Comparison of ENCODE assay signal across 13 mouse cellular contexts in genomic region chr8:123813892-123814266, GRCm38 (mm10). TPM values are rescaled to one million over a fixed set of nuclear protein-coding genes. Genes with fewer than 3 reads are reported as not detected.
DNase-seq lines count a peak whose midpoint lies in the region; ATAC-seq lines count a peak whose summit lies in the region.
"Had no signal": no experiment of that assay in that cellular context is flagged by ENCODE, and none has a peak within 500 bp of the region (broad histone marks: within the 10 kb centered on the region; RNA-seq: fewer than 3 reads in every experiment).

No protein-coding gene starts in this region.

- intact Hi-C loops in heart, postnatal 25 days (cut with DNase I) = no loop called here

- peaks cover 14% of the 10 kb centered on the region; the same call in 1 of the 2 replicates for H3K36me3 ChIP-seq in heart, embryonic 10.5 days
- peaks cover 11% of the 10 kb centered on the region; the same call in 1 of the 2 replicates for H3K36me3 ChIP-seq in neural tube, embryonic 13.5 days
- peaks cover 6% of the 10 kb centered on the region; the same call in 1 of the 2 replicates for H3K36me3 ChIP-seq in neural tube, embryonic 15.5 days
- peaks cover 24% of the 10 kb centered on the region for H3K36me3 ChIP-seq in limb, embryonic 13.5 days
- H3K36me3 ChIP-seq in hindbrain, embryonic 12.5 days = peaks cover 10% of the 10 kb centered on the region; the same call in 1 of the 2 replicates

- 82% methylated on average over 4 of the region's 4 CpGs for WGBS in heart, embryonic 10.5 days
- 85% methylated on average over 4 of the region's 4 CpGs for WGBS in neural tube, embryonic 13.5 days
- WGBS in neural tube, embryonic 15.5 days = 87% methylated on average over 4 of the region's 4 CpGs
- WGBS in limb, embryonic 13.5 days = 81% methylated on average over 4 of the region's 4 CpGs
- 85% methylated on average over 4 of the region's 4 CpGs for WGBS in hindbrain, embryonic 12.5 days

- H3K9ac ChIP-seq in neural tube, embryonic 13.5 days = 0 out of 2 replicates have a peak overlapping the region, but pooled peaks have one; percentile 5
- H3K9ac ChIP-seq in neural tube, embryonic 15.5 days (replicated peaks) = no peak overlapping the region
- peak overlapping the region; percentile 48 for H3K9ac ChIP-seq in limb, embryonic 13.5 days
- no peak overlapping the region for H3K9ac ChIP-seq in hindbrain, embryonic 12.5 days
- H3K9ac ChIP-seq: embryonic facial prominence, embryonic 15.5 days; forebrain, embryonic 13.5 days had no signal

- 0 out of 2 replicates have a peak overlapping the region, but pooled peaks have one; percentile 42 for H3K27ac ChIP-seq in heart, embryonic 10.5 days
- H3K27ac ChIP-seq in neural tube, embryonic 13.5 days (replicated peaks) = peak overlapping the region; percentile 46; the same call in 1 of the 2 replicates
- H3K27ac ChIP-seq in neural tube, embryonic 15.5 days (replicated peaks) = no peak overlapping the region; the same call in 1 of the 2 replicates
- H3K27ac ChIP-seq in limb, embryonic 13.5 days = no peak overlapping the region
- H3K27ac ChIP-seq in hindbrain, embryonic 12.5 days = no peak overlapping the region
- H3K27ac ChIP-seq: embryonic facial prominence, embryonic 15.5 days; forebrain, embryonic 13.5 days; midbrain, embryonic 10.5 days had no signal

- H3K27me3 ChIP-seq in heart, embryonic 10.5 days (ENCODE audit: insufficient read depth, poor library complexity, severe bottlenecking) = no peaks in the 10 kb centered on the region
- no peaks in the 10 kb centered on the region for H3K27me3 ChIP-seq in neural tube, embryonic 13.5 days
- H3K27me3 ChIP-seq in neural tube, embryonic 15.5 days (replicated peaks) = no peaks in the 10 kb centered on the region
- no peaks in the 10 kb centered on the region for H3K27me3 ChIP-seq in limb, embryonic 13.5 days
- no peaks in the 10 kb centered on the region for H3K27me3 ChIP-seq in hindbrain, embryonic 12.5 days
- H3K27me3 ChIP-seq: embryonic facial prominence, embryonic 15.5 days; forebrain, embryonic 13.5 days had no signal

- H3K4me3 ChIP-seq in heart, embryonic 10.5 days = no peak overlapping the region
- no peak overlapping the region for H3K4me3 ChIP-seq in neural tube, embryonic 13.5 days
- H3K4me3 ChIP-seq in neural tube, embryonic 15.5 days (replicated peaks) = no peak overlapping the region
- H3K4me3 ChIP-seq in limb, embryonic 13.5 days = no peak overlapping the region
- H3K4me3 ChIP-seq in hindbrain, embryonic 12.5 days = no peak overlapping the region
- H3K4me3 ChIP-seq: embryonic facial prominence, embryonic 15.5 days; forebrain, embryonic 13.5 days; midbrain, embryonic 10.5 days had no signal

- peaks cover 36% of the 10 kb centered on the region for H3K4me1 ChIP-seq in heart, embryonic 10.5 days
- H3K4me1 ChIP-seq in neural tube, embryonic 13.5 days (replicated peaks) = peaks cover 21% of the 10 kb centered on the region
- H3K4me1 ChIP-seq in neural tube, embryonic 15.5 days = peaks cover 11% of the 10 kb centered on the region; the same call in 1 of the 2 replicates
- H3K4me1 ChIP-seq in limb, embryonic 13.5 days = peaks cover 13% of the 10 kb centered on the region
- H3K4me1 ChIP-seq in hindbrain, embryonic 12.5 days = no peaks in the 10 kb centered on the region

- ATAC-seq in neural tube, embryonic 13.5 days (ENCODE audit: low read depth) = no peak
- no peak for ATAC-seq in neural tube, embryonic 15.5 days (ENCODE audit: low FRiP score)
- no peak for ATAC-seq in limb, embryonic 13.5 days (ENCODE audit: low FRiP score, low read depth)
- no peak for ATAC-seq in activated CD4-positive, CD25-positive, alpha-beta regulatory T cell, adult 4 months
- ATAC-seq in hindbrain, embryonic 12.5 days (ENCODE audit: low FRiP score) = no peak
- ATAC-seq: forebrain, embryonic 13.5 days had no signal

- DNase-seq in heart, embryonic 10.5 days (ENCODE audit: low spot score) = no peak
- DNase-seq in heart, postnatal 25 days (ENCODE audit: low spot score) = no peak
- DNase-seq in urinary bladder, postnatal 14 days (ENCODE audit: low spot score) = no peak
- DNase-seq: heart, postnatal 4 days; thymus, postnatal 14 days had no signal

- no peak overlapping the region for H3K4me2 ChIP-seq in neural tube, embryonic 13.5 days
- H3K4me2 ChIP-seq in neural tube, embryonic 15.5 days = no peak overlapping the region
- H3K4me2 ChIP-seq in limb, embryonic 13.5 days (replicated peaks) = 0 out of 2 replicates have a peak overlapping the region, but pooled peaks have one; percentile 14
- no peak overlapping the region for H3K4me2 ChIP-seq in hindbrain, embryonic 12.5 days (replicated peaks)
- H3K4me2 ChIP-seq: embryonic facial prominence, embryonic 15.5 days; forebrain, embryonic 13.5 days had no signal

- no peaks in the 10 kb centered on the region for H3K9me3 ChIP-seq in heart, embryonic 10.5 days
- H3K9me3 ChIP-seq in neural tube, embryonic 13.5 days = no peaks in the 10 kb centered on the region
- no peaks in the 10 kb centered on the region for H3K9me3 ChIP-seq in neural tube, embryonic 15.5 days (replicated peaks)
- no peaks in the 10 kb centered on the region for H3K9me3 ChIP-seq in limb, embryonic 13.5 days
- H3K9me3 ChIP-seq in hindbrain, embryonic 12.5 days (replicated peaks) = no peaks in the 10 kb centered on the region
- H3K9me3 ChIP-seq: embryonic facial prominence, embryonic 15.5 days; forebrain, embryonic 13.5 days; midbrain, embryonic 10.5 days had no signal

RNA-seq across cellular contexts. Expression of gene Rab4a, which starts 8.1 kb away (rescaled TPM):
- 65.9 and 68.9 TPM in 2 replicates for polyA plus RNA-seq in heart, embryonic 10.5 days (2016; fragmentation: Nextera tagmentation; extraction: Ambion mirVana)
- total RNA-seq in heart, postnatal 25 days (2021) = 1 to 10 TPM; 8.2 to 8.7 TPM
- 78.6 and 89.6 TPM in 2 replicates for polyA plus RNA-seq in neural tube, embryonic 13.5 days (2015; fragmentation: Nextera tagmentation; extraction: Ambion mirVana)
- polyA plus RNA-seq in neural tube, embryonic 15.5 days (2015; fragmentation: Nextera tagmentation; extraction: Ambion mirVana) = 78.2 and 87.0 TPM in 2 replicates
- polyA plus RNA-seq in limb, embryonic 13.5 days (2015; fragmentation: Nextera tagmentation; extraction: Ambion mirVana) = 47.5 and 49.9 TPM in 2 replicates
- polyA plus RNA-seq in activated CD4-positive, CD25-positive, alpha-beta regulatory T cell, adult 4 months (2017; shearing (Covaris generic)) = 10 to 100 TPM; 14.2 to 20.3 TPM
- 61.0 and 61.2 TPM in 2 replicates for polyA plus RNA-seq in hindbrain, embryonic 12.5 days (2016; fragmentation: Nextera tagmentation; extraction: Ambion mirVana)

RNA-seq across cellular contexts. Expression of gene Ccsap, which starts 46.1 kb away (rescaled TPM):
- polyA plus RNA-seq in heart, embryonic 10.5 days (2016; fragmentation: Nextera tagmentation; extraction: Ambion mirVana) = 3.7 and 4.0 TPM in 2 replicates
- total RNA-seq in heart, postnatal 25 days (2021) = 1 to 10 TPM; 1.3 to 1.6 TPM
- polyA plus RNA-seq in neural tube, embryonic 13.5 days (2015; fragmentation: Nextera tagmentation; extraction: Ambion mirVana) = 4.5 and 4.6 TPM in 2 replicates
- polyA plus RNA-seq in neural tube, embryonic 15.5 days (2015; fragmentation: Nextera tagmentation; extraction: Ambion mirVana) = 4.2 and 4.8 TPM in 2 replicates
- polyA plus RNA-seq in limb, embryonic 13.5 days (2015; fragmentation: Nextera tagmentation; extraction: Ambion mirVana) = 3.1 and 3.6 TPM in 2 replicates
- polyA plus RNA-seq in activated CD4-positive, CD25-positive, alpha-beta regulatory T cell, adult 4 months (2017; shearing (Covaris generic)) = 1 to 10 TPM; 3.2 to 3.3 TPM
- polyA plus RNA-seq in hindbrain, embryonic 12.5 days (2016; fragmentation: Nextera tagmentation; extraction: Ambion mirVana) = 6.8 and 8.0 TPM in 2 replicates

Comparison
In these comparisons a context has a peak if more than half of its experiments do, and no peak if none do; other contexts are left out.
1. H3K27ac ChIP-seq: peak in heart, embryonic 10.5 days (single experiment) and neural tube, embryonic 13.5 days (single experiment); none in neural tube, embryonic 15.5 days (single experiment), limb, embryonic 13.5 days (single experiment) and hindbrain, embryonic 12.5 days (single experiment).
2. H3K9ac ChIP-seq: peak in neural tube, embryonic 13.5 days (single experiment) and limb, embryonic 13.5 days (single experiment); none in neural tube, embryonic 15.5 days (single experiment) and hindbrain, embryonic 12.5 days (single experiment).